Mouse (Mus musculus): ENCODE data around the gene Zfp36l1. TPM values are rescaled to one million over a fixed set of nuclear protein-coding genes. Genes with fewer than 3 reads are reported as not detected.
"Not testable (repeated sequence)": the region's sequence is repeated elsewhere in the genome, so short reads cannot be mapped to it uniquely, and the experiment has no call there.

Zfp36l1 gene
- polyA plus RNA-seq, 1 experiment from 2014 or later: 92.3 TPM

DNA sequence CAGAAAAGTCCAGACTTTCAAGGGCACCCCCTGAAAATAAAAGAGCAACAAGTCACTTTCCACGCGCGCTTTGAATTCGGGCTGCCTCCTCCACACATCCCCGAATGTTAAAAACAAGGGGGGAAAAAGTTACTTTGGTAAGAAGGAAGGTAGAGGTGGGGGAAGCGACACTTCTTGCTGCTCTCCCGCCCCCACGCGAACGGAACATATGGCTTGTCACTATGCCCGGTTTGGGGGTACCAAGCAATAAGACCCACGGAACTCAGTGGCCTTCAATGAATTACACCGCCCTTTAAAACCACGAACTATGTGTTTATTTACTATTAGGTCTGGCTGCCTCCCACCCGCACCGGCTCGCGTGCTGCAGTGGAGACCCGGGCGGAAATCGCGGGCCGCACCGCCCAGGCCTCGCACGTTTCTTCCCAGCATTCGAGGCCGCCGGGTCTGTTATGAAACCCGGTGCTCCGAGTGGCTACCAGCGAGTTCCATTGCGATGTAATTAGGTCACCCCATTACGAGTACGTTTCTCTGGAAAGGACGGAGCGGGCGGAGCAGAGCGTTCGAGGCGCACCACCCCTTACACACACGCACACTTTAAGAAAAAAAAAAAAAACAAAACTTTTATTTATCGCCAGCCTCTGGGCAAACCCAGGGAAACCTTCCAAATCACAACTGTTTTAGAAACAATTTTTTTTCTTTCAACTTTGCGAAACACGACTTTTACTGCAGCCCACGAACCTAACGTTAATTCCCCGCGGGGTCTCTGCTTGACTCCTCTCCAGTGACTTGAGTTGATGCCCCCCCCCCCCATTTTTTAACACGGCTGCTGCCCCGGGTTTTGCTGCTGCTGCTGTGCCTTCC is 1.4 kb upstream of the Zfp36l1 start:
- under 1% methylated on average over 51 of the region's 51 CpGs for WGBS
- peaks cover 36% of the 10 kb centered on the region for H3K4me1 ChIP-seq
- no peak for ATAC-seq (ENCODE audit: low FRiP score)

DNA sequence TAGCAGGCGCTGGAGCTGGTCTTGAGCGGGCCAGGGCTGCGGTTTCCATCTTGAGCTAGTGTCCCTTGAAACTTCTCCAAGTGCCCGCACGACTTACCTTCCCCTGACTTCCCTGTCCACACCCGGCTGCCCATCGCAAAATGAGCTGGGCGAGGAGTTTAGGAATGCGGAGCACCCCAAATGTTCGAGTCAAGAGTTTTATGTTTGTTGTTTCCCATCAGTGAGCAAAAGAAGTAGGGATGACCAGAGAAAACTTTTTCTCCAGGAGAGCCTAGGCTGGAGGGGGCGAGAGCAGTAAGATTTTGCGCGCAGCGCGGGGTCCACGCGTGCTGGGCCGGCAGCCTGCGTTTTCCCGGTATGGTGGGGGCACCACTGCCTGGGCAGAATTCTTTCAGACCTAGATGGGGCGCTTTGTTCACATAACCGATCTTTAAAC is 791 bp upstream of the Zfp36l1 start:
- no peaks in the 10 kb centered on the region for H3K9me3 ChIP-seq (replicated peaks)
- H3K4me1 ChIP-seq: peaks cover 36% of the 10 kb centered on the region
- peaks cover 8% of the 10 kb centered on the region for H3K27me3 ChIP-seq
- H3K36me3 ChIP-seq: peaks cover 9% of the 10 kb centered on the region; the same call in 1 of the 2 replicates
- ATAC-seq (ENCODE audit: low FRiP score): no peak
- peak overlapping the region; percentile 96 for H3K27ac ChIP-seq
- H3K4me2 ChIP-seq (replicated peaks): peak overlapping the region; percentile 93
- H3K4me3 ChIP-seq: peak overlapping the region; percentile 72
- peak overlapping the region; percentile 63 for H3K9ac ChIP-seq
- under 1% methylated on average over 22 of the region's 22 CpGs for WGBS

More for the DNA sequence above, 1.4 kb upstream of the Zfp36l1 start:
- Histone ChIP-seq H3K27ac (peak overlapping the region; percentile 96), H3K27me3 (peaks cover 8% of the 10 kb centered on the region), H3K4me2 (replicated peaks) (peak overlapping the region; percentile 93), H3K36me3 (peaks cover 9% of the 10 kb centered on the region; the same call in 1 of the 2 replicates), H3K9me3 (replicated peaks) (no peaks in the 10 kb centered on the region), H3K9ac (peak overlapping the region; percentile 81), H3K4me3 (peak overlapping the region; percentile 72)

- Histone ChIP-seq H3K4me1 (peaks cover 36% of the 10 kb centered on the region), H3K27me3 (peaks cover 8% of the 10 kb centered on the region), H3K4me3 (peak overlapping the region; percentile 72), H3K27ac (peak overlapping the region; percentile 96), H3K9me3 (replicated peaks) (no peaks in the 10 kb centered on the region), H3K36me3 (peaks cover 11% of the 10 kb centered on the region), H3K4me2 (replicated peaks) (peak overlapping the region; percentile 93), H3K9ac (peak overlapping the region; percentile 90)
- WGBS: under 1% methylated on average over 26 of the region's 26 CpGs
- no peak for ATAC-seq (ENCODE audit: low FRiP score)
Observed at GRCm38 (mm10) chr12:80112071-80112660, 647 bp downstream of the Zfp36l1 start.

DNA sequence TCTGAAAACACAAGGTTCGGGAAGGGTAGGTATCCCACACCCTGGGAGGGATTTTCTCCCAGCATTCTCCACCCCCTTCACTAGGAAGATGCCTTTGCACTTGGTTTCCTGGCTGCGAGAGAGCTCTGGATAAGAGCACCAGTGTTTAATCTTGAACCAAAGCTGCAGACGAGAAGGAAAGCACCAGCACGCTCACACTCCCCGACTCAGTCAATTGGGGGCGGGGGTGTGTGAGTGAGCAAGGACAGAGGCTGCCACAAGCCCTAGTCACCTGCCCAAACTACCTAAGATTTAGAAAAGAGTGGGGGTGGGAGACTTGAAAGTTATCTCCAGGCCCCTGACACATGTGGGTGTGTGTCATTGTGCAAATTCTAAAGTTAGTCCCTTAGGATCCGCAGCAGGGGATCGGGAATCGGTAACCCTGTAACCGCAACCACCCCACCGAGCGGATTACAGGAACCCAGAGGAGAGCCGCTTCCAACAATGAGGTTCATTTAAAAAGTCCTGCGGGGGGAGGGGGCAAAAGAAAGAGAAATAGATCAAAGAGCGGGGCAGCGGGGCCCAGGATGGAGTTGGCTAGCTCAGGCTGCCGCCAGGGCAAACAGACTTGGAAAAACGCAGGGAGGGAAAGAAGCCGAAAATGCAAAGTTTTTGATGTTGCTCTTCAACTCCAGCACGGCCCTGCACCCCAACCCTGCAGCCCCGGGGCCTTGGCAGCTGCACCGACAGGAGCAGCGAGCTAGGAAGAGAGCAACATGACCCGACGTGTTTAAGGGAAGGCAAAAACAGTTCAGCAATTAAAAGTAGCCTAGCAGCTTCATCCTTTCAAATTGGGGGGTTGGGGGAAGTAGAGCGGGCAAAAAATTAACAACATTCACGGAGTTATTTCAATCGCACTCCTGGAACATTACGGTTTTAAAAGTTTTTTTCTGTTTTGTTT is 1.4 kb downstream of the Zfp36l1 start:
- Histone ChIP-seq H3K9me3 (replicated peaks) (no peaks in the 10 kb centered on the region), H3K4me1 (peaks cover 33% of the 10 kb centered on the region), H3K4me3 (peak overlapping the region; percentile 72), H3K36me3 (peaks cover 14% of the 10 kb centered on the region), H3K4me2 (replicated peaks) (peak overlapping the region; percentile 93), H3K9ac (peak overlapping the region; percentile 90), H3K27me3 (peaks cover 8% of the 10 kb centered on the region), H3K27ac (peak overlapping the region; percentile 96)
- ATAC-seq (ENCODE audit: low FRiP score): no peak
- WGBS: under 1% methylated on average over 29 of the region's 29 CpGs

- Histone ChIP-seq H3K4me2 (replicated peaks) (peak overlapping the region; percentile 93), H3K27me3 (peaks cover 8% of the 10 kb centered on the region), H3K9ac (peak overlapping the region; percentile 90), H3K4me1 (peaks cover 28% of the 10 kb centered on the region), H3K27ac (peak overlapping the region; percentile 96), H3K4me3 (peak overlapping the region; percentile 72), H3K9me3 (replicated peaks) (no peaks in the 10 kb centered on the region), H3K36me3 (peaks cover 14% of the 10 kb centered on the region)
- 2% methylated on average over 9 of the region's 9 CpGs for WGBS
- ATAC-seq (ENCODE audit: low FRiP score): no peak
Observed at GRCm38 (mm10) chr12:80110546-80110870, 2.3 kb downstream of the Zfp36l1 start.

DNA sequence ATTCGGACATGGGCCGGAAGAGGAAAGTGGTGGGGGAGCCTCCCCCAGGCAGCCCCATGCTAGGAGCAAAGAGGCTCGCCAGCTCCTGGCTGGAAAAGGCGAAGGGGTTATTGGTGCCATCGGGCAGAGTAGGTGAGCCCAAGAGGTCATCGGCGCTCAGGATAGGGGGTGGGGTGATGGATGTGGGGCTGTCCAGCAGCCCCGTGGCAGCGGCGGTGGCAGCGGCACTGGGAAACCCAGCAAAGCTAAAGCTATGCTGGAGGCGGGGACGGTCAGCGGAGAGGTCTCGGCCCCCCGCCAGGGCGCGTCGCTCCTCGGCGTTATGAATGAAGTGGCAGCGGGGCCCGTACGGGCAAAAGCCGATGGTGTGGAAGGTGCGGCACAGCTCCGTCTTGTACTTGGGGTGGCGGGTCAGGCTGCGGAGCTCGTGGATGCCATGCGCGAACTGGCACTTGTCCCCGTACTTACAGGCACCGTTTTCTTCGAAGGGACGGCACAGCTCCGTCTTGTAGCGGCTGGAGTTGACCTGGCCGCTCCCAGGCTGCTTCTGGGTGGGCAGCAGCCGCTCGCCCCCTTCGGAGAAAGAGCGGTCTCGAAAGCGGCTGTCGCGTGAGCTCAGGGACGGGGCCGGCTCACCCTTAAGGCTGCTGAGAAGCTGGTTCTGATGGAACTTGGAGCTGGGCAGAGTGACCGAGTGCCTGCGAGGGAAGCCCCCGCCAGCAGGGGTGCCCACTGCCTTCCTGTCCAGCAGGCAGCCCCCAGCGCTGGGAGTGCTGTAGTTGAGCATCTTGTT is 2.9 kb downstream of the Zfp36l1 start:
- Histone ChIP-seq H3K27me3 (peaks cover 8% of the 10 kb centered on the region), H3K4me3 (peak overlapping the region; percentile 72), H3K9me3 (replicated peaks) (no peaks in the 10 kb centered on the region), H3K27ac (peak overlapping the region; percentile 96), H3K4me1 (peaks cover 28% of the 10 kb centered on the region), H3K4me2 (replicated peaks) (peak overlapping the region; percentile 93), H3K9ac (peak overlapping the region; percentile 90), H3K36me3 (peaks cover 14% of the 10 kb centered on the region)
- ATAC-seq (ENCODE audit: low FRiP score): no peak
- 3% methylated on average over 53 of the region's 53 CpGs for WGBS

GRCm38 (mm10) chr12:80108896-80109668 is 3.7 kb downstream of the Zfp36l1 start:
- H3K27me3 ChIP-seq; H3K9me3 ChIP-seq (replicated peaks): not testable (repeated sequence)
- Histone ChIP-seq H3K9ac (peak overlapping the region; percentile 90), H3K36me3 (peaks cover 14% of the 10 kb centered on the region), H3K4me2 (replicated peaks) (peak overlapping the region; percentile 93), H3K27ac (peak overlapping the region; percentile 96), H3K4me3 (peak overlapping the region; percentile 72), H3K4me1 (peaks cover 20% of the 10 kb centered on the region)
- ATAC-seq (ENCODE audit: low FRiP score): peak; percentile 48
- WGBS: 8% methylated on average over 11 of the region's 11 CpGs

DNA sequence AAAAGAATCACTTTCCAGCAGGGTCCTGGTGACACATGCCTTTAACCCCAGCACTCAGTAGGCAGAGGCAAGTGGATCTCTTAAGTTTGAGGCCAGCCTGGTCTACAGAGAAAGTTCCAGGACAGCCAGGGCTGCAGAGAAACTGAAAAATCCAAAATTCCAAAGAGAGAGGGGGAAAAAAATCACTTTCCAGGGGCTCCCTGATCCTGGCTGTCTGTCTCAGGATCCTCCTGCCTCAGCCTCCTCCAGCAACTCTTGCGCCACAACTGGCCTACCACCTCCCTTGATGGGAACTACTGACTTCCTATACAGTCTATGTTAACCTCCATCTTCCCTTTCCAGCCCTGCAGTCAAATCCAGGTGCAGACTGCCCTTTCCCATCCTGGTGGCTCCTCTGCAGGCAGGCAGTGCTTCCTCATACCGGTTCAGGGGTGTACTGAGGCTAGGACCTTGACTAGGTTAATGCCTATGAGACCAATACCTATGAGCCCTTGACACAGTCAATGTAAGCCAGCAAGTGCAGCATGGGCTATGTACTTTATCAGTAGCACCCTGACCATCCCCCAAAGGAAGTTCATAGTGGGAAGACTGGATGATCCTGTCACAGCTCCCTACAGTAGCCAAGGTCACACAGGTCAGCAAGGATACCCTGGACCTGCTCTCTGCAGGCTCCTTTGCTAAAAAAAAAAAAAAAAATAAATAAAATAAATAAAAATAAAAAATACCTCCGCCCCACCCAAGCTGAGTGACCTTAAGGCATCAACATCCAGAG is 5.7 kb downstream of the Zfp36l1 start:
- Histone ChIP-seq H3K4me2 (replicated peaks) (no peak overlapping the region), H3K36me3 (peaks cover 14% of the 10 kb centered on the region), H3K27me3 (no peaks in the 10 kb centered on the region; the same call in 1 of the 2 replicates), H3K9ac (no peak overlapping the region), H3K27ac (0 out of 2 replicates have a peak overlapping the region, but pooled peaks have one; percentile 55), H3K9me3 (replicated peaks) (no peaks in the 10 kb centered on the region), H3K4me3 (no peak overlapping the region), H3K4me1 (peaks cover 14% of the 10 kb centered on the region)
- no peak for ATAC-seq (ENCODE audit: low FRiP score)
- WGBS: 93% methylated on average over 3 of the region's 3 CpGs

DNA sequence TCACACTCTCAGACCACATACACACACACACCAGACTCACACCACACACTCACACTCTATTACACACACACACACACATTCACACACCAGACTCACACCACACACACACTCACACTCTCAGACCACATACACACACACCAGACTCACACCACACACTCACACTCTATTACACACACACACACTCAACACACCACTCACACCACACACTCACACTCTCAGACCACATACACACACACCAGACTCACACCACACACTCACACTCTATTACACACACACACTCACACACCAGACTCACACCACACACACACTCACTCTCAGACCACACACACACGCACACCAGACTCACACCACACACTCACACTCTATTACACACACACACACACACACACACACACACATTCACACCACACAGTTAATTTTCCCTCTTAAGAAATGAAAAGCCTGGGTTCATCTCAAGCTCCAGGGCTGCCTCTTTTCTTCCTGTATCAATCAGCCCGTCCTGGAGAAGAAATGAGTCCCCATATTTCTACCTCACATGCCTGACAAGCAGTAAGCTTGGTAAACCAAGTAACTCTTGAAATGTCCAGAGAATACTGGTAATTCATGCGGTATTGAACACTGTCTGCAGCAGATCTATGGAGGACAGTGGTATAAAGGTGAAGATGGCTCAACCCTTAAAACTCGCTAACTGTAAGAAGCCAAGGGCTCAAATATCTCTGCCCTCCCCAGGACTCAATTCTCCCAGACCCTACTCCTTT is 6.5 kb downstream of the Zfp36l1 start:
- Histone ChIP-seq H3K9ac (no peak overlapping the region), H3K27ac (0 out of 2 replicates have a peak overlapping the region, but pooled peaks have one; percentile 55)

More for the DNA sequence above, 6.5 kb downstream of the Zfp36l1 start:
- Histone ChIP-seq H3K9me3 (replicated peaks) (no peaks in the 10 kb centered on the region), H3K4me3 (no peak overlapping the region), H3K27me3 (no peaks in the 10 kb centered on the region; the same call in 1 of the 2 replicates), H3K36me3 (peaks cover 14% of the 10 kb centered on the region), H3K4me1 (peaks cover 14% of the 10 kb centered on the region), H3K4me2 (replicated peaks) (no peak overlapping the region)
- WGBS: 79% methylated on average over 4 of the region's 4 CpGs
- no peak for ATAC-seq (ENCODE audit: low FRiP score)
